Mouse (Mus musculus) midbrain, embryonic 15.5 days (tissue): ENCODE results near the gene Olfr644. TPM values are rescaled to one million over a fixed set of nuclear protein-coding genes. Genes with fewer than 3 reads are reported as not detected.

Source experiments
- ATAC-seq: fragments of 200-750 bp; cut with Nextera tagmentation; replicated peaks from 2 replicates; pipeline ENCODE4 v1.8.0; 2017; ENCODE audit warnings: moderate TSS enrichment
- H3K27ac ChIP-seq: fragments of 300-500 bp; sonication (generic); 2 replicates; pipeline ENCODE4 v1.5.1; 2015; ENCODE audit warnings: mild to moderate bottlenecking, inconsistent platforms
- H3K27me3 ChIP-seq: fragments of 300-500 bp; sonication (generic); replicated peaks from 2 replicates; pipeline ENCODE4 v1.6.1; 2015; ENCODE audit warnings: inconsistent platforms
- H3K36me3 ChIP-seq: fragments of 300-500 bp; sonication (generic); replicated peaks from 2 replicates; pipeline ENCODE4 v1.6.1; 2015; ENCODE audit warnings: inconsistent platforms
- H3K4me1 ChIP-seq: fragments of 300-500 bp; sonication (generic); 2 replicates; pipeline ENCODE4 v1.6.1; 2015; ENCODE audit warnings: inconsistent platforms
- H3K4me2 ChIP-seq: fragments of 300-500 bp; sonication (generic); 2 replicates; pipeline ENCODE4 v1.6.1; 2015; ENCODE audit warnings: inconsistent platforms, mild to moderate bottlenecking, moderate library complexity
- H3K4me3 ChIP-seq: fragments of 300-500 bp; sonication (generic); 2 replicates; pipeline ENCODE4 v1.5.1; 2015; ENCODE audit warnings: mild to moderate bottlenecking, inconsistent platforms
- H3K9ac ChIP-seq: fragments of 300-500 bp; sonication (generic); 2 replicates; pipeline ENCODE4 v1.6.1; 2015; ENCODE audit warnings: mild to moderate bottlenecking, inconsistent platforms
- H3K9me3 ChIP-seq: fragments of 300-500 bp; sonication (generic); 2 replicates; pipeline ENCODE4 v1.6.1; 2016; ENCODE audit warnings: inconsistent platforms
- whole genome bisulfite sequencing: fragments of 180-500 bp; shearing (Covaris S2); methylation state at CpG from one replicate; pipeline ENCODE4 v1.1.7; 2015; ENCODE audit warnings: mixed read lengths; 5-methylcytosine and 5-hydroxymethylcytosine counted together
- polyA plus RNA-seq: library from polyadenylated mRNA; unstranded; fragments of >200 nt; fragmentation: Nextera tagmentation; extraction: Ambion mirVana; gene quantifications from 2 replicates; pipeline ENCODE4 v1.2.1, GENCODE M21; 2015

Gene Olfr644
- not detected in 2 replicates for polyA plus RNA-seq

- H3K4me1 ChIP-seq: no peaks in the 10 kb centered on the region
- no peak for ATAC-seq
- no peaks in the 10 kb centered on the region for H3K36me3 ChIP-seq
Measured at GRCm38 (mm10) chr7:104071769-104072168, at the start of gene Olfr644. Olfr644 (minus strand) TSS chr7:104071869.

GRCm38 (mm10) chr7:104104757-104104972 is 33.0 kb upstream of the Olfr644 start, which contains the start of gene Olfr646:
Olfr646 (plus strand) TSS chr7:104104873.
- Histone ChIP-seq H3K4me2 (no peak within 1 kb of the TSS), H3K36me3 (no peaks in the 10 kb centered on the region), H3K9ac (no peak within 1 kb of the TSS), H3K4me1 (no peaks in the 10 kb centered on the region), H3K9me3 (no peaks in the 10 kb centered on the region), H3K27ac (no peak within 1 kb of the TSS), H3K27me3 (no peaks in the 10 kb centered on the region), H3K4me3 (no peak within 1 kb of the TSS)
- no peak for ATAC-seq

More at GRCm38 (mm10) chr7:104071769-104072168, at the start of gene Olfr644:
- H3K27me3 ChIP-seq: no peaks in the 10 kb centered on the region
- WGBS: 68% methylated on average over 2 of the region's 2 CpGs
- H3K4me2 ChIP-seq: no peak within 1 kb of the TSS
- H3K9me3 ChIP-seq: no peaks in the 10 kb centered on the region
- H3K9ac ChIP-seq: no peak within 1 kb of the TSS
- no peak within 1 kb of the TSS for H3K27ac ChIP-seq
- no peak within 1 kb of the TSS for H3K4me3 ChIP-seq

DNA sequence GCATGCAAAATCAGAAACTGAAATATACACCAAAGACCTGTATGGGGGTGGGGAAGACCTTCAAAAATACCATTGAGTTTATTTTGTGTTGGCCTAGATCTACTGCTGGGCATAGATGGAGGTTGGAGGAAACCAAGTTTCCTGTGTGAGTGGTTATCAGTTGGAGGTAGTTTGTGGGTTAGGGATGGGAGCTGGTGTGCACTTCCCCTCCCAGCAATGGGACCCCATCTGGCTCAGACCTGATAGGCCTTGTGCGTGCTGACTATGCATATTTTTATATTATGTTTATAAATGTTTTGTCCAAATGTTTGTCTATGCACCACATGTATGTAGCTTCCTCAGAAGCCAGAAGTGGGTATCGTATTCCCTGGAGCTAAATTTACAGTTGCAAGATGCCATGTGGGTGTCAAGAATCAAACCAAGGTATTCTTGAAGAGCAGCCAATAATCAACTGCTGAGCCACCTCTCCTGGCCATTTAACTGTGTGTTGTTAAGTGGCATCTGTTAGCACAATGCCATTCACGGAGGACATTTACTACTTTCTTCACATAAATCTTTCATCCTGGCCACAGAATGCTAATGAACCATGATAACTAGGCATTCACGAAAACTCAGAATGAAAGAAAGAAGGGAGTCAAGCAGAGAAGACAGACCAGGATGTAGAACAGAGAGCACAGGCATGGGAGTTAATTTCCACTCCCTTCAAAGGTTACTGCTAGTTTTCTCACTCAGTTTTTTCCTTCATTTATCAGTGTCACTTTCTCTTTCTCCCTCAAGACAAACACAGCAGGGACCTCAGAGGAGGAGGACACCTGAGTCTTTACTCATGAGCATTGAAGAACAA is 32.5 kb upstream of the Olfr644 start:
- WGBS: 70% methylated on average over 4 of the region's 4 CpGs

DNA sequence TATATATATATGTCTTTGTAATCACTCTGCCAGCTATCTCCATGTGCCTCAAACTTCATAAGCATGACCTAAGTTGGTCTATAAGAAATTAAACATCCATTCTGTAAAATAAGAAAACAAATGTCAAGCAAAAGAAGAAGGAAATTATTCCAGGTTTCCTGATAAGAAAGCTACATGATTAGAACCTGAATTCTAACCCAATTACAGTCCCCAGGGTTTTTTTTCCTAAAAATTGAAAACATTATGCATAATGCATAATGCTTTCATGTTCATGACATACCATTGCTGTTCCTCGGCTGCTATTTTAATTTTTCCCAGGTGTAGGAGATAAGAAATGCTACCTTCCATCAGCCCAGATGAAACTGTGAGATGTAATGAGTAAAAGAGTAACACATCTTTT is 13.7 kb upstream of the Olfr644 start, which contains the start of gene Olfr645:
TSS of gene Olfr645 (minus strand) at position 101 of the 400 bp plus-strand sequence.
- H3K27ac ChIP-seq: no peak within 1 kb of the TSS
- H3K4me2 ChIP-seq: no peak within 1 kb of the TSS
- WGBS: 84% methylated on average over 1 of the region's 1 CpGs
- no peaks in the 10 kb centered on the region for H3K9me3 ChIP-seq
- ATAC-seq: no peak
- no peak within 1 kb of the TSS for H3K4me3 ChIP-seq
- no peaks in the 10 kb centered on the region for H3K36me3 ChIP-seq
- no peak within 1 kb of the TSS for H3K9ac ChIP-seq
- no peaks in the 10 kb centered on the region for H3K4me1 ChIP-seq
- H3K27me3 ChIP-seq: no peaks in the 10 kb centered on the region

More for the DNA sequence above, 32.5 kb upstream of the Olfr644 start:
- Histone ChIP-seq H3K36me3 (no peaks in the 10 kb centered on the region), H3K4me3 (no peak overlapping the region), H3K9ac (no peak overlapping the region), H3K4me1 (no peaks in the 10 kb centered on the region), H3K27ac (no peak overlapping the region), H3K9me3 (no peaks in the 10 kb centered on the region), H3K27me3 (no peaks in the 10 kb centered on the region), H3K4me2 (no peak overlapping the region)
- no peak for ATAC-seq

- ATAC-seq: no peak
- H3K36me3 ChIP-seq: no peaks in the 10 kb centered on the region
- H3K9ac ChIP-seq: no peak within 1 kb of the TSS
- WGBS: 53% methylated on average over 2 of the region's 2 CpGs
- no peaks in the 10 kb centered on the region for H3K9me3 ChIP-seq
- H3K27ac ChIP-seq: no peak within 1 kb of the TSS
- no peaks in the 10 kb centered on the region for H3K27me3 ChIP-seq
- no peak within 1 kb of the TSS for H3K4me3 ChIP-seq
- no peaks in the 10 kb centered on the region for H3K4me1 ChIP-seq
- no peak within 1 kb of the TSS for H3K4me2 ChIP-seq
Measured at GRCm38 (mm10) chr7:104061345-104061744, 10.3 kb downstream of the Olfr644 start, which contains the start of gene 4930516K23Rik. 4930516K23Rik (minus strand) TSS chr7:104061445.

DNA sequence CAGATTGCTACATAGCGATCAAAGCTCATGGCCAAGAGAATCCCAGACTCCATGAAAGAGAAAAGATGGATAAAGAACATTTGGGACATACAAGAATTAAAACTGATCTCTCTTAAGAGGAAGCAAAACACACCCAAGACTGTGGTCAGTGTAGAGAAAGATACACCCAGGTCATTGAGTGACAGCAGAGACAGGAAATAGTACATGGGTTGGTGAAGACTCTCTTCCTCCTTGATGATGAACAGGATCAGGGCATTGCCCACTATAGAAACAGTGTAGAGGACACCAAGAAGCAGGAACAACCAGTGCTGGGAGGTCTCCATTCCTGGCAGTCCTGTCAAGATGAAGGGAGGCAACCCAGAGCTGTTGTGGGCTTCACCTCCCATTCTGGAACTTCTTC is 12.5 kb downstream of the Olfr644 start:
- 94% methylated on average over 1 of the region's 1 CpGs for WGBS
- Histone ChIP-seq H3K9ac (no peak overlapping the region), H3K4me1 (no peaks in the 10 kb centered on the region), H3K4me3 (no peak overlapping the region), H3K4me2 (no peak overlapping the region), H3K36me3 (no peaks in the 10 kb centered on the region), H3K27me3 (no peaks in the 10 kb centered on the region), H3K9me3 (no peaks in the 10 kb centered on the region), H3K27ac (no peak overlapping the region)
- ATAC-seq: no peak

DNA sequence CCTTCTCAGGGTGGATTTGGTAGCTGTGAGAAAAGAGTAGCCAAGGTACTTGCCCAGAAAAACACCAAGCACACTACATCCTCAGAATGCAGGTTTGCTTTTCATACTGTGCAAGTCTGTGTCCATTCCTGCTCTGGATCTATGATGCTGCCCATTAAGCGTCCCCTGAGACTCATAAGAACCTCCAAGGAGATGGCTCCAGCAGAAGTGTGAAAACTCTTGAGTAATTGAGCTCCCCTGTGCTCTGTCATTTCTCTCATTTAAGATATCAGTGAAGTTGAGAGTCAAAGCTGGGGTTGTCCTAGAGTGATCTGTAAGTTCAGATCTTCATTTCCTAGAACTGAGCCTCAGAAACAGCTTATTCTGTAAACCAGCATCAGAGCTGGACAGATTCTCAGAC is 19.1 kb downstream of the Olfr644 start, which contains the start of gene Olfr642:
TSS of gene Olfr642 (minus strand) at position 101 of the 400 bp plus-strand sequence.
- Histone ChIP-seq H3K27me3 (no peaks in the 10 kb centered on the region), H3K9ac (no peak within 1 kb of the TSS), H3K4me1 (no peaks in the 10 kb centered on the region), H3K27ac (no peak within 1 kb of the TSS), H3K4me3 (no peak within 1 kb of the TSS), H3K36me3 (no peaks in the 10 kb centered on the region), H3K4me2 (no peak within 1 kb of the TSS), H3K9me3 (no peaks in the 10 kb centered on the region)
- 80% methylated on average over 1 of the region's 1 CpGs for WGBS
- ATAC-seq: no peak

- no peaks in the 10 kb centered on the region for H3K9me3 ChIP-seq
- no peaks in the 10 kb centered on the region for H3K27me3 ChIP-seq
- 89% methylated on average over 4 of the region's 4 CpGs for WGBS
- H3K4me1 ChIP-seq: no peaks in the 10 kb centered on the region
- H3K36me3 ChIP-seq: no peaks in the 10 kb centered on the region
- H3K27ac ChIP-seq: no peak overlapping the region
- no peak overlapping the region for H3K9ac ChIP-seq
- H3K4me2 ChIP-seq: no peak overlapping the region
- no peak overlapping the region for H3K4me3 ChIP-seq
- no peak for ATAC-seq
Measured at GRCm38 (mm10) chr7:104050745-104051144, 20.9 kb downstream of the Olfr644 start.

GRCm38 (mm10) chr7:104035145-104035544 is 36.5 kb downstream of the Olfr644 start, which contains the start of gene Olfr641:
Olfr641 (plus strand) TSS chr7:104035445.
- Histone ChIP-seq H3K9me3 (no peaks in the 10 kb centered on the region), H3K4me3 (no peak within 1 kb of the TSS), H3K36me3 (no peaks in the 10 kb centered on the region), H3K4me1 (no peaks in the 10 kb centered on the region), H3K27me3 (no peaks in the 10 kb centered on the region), H3K27ac (no peak within 1 kb of the TSS), H3K9ac (no peak within 1 kb of the TSS), H3K4me2 (no peak within 1 kb of the TSS)
- 73% methylated on average over 1 of the region's 1 CpGs for WGBS
- ATAC-seq: no peak

GRCm38 (mm10) chr7:104026978-104027377 is 44.7 kb downstream of the Olfr644 start:
- 85% methylated on average over 3 of the region's 3 CpGs for WGBS
- H3K4me3 ChIP-seq: no peak overlapping the region
- no peaks in the 10 kb centered on the region for H3K27me3 ChIP-seq
- no peaks in the 10 kb centered on the region for H3K9me3 ChIP-seq
- no peak for ATAC-seq
- H3K4me2 ChIP-seq: no peak overlapping the region
- H3K36me3 ChIP-seq: no peaks in the 10 kb centered on the region
- H3K27ac ChIP-seq: no peak overlapping the region
- no peaks in the 10 kb centered on the region for H3K4me1 ChIP-seq
- H3K9ac ChIP-seq: no peak overlapping the region

DNA sequence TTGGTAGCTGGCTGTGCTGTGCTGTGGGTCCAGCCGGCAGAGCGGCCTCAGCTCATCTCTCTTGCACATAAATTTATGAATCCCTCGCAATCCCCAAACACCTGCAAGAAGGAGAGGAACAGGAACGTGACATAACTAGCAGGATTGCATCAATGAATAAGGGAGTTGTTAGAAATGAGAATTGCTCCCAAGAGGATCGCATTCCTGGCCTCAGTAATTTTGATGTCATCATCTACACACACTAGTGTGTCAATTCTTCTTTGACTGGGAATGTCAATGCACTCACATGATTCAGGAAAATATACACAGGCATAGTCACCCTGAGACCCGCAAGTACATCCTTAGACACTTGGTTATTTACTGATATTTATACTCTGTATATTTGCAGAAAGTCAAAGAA is 46.2 kb downstream of the Olfr644 start, which contains the start of gene Olfr640:
TSS of gene Olfr640 (minus strand) at position 101 of the 400 bp plus-strand sequence.
- Histone ChIP-seq H3K27me3 (no peaks in the 10 kb centered on the region), H3K4me1 (no peaks in the 10 kb centered on the region), H3K27ac (no peak within 1 kb of the TSS), H3K9ac (no peak within 1 kb of the TSS), H3K9me3 (no peaks in the 10 kb centered on the region), H3K4me3 (no peak within 1 kb of the TSS), H3K4me2 (no peak within 1 kb of the TSS), H3K36me3 (no peaks in the 10 kb centered on the region)
- no peak for ATAC-seq
- WGBS: 84% methylated on average over 6 of the region's 6 CpGs

GRCm38 (mm10) chr7:104021651-104022050 is 50.0 kb downstream of the Olfr644 start:
- H3K9ac ChIP-seq: no peak overlapping the region
- H3K9me3 ChIP-seq: no peaks in the 10 kb centered on the region
- 92% methylated on average over 6 of the region's 6 CpGs for WGBS
- no peaks in the 10 kb centered on the region for H3K4me1 ChIP-seq
- H3K27ac ChIP-seq: no peak overlapping the region
- no peak for ATAC-seq
- no peaks in the 10 kb centered on the region for H3K36me3 ChIP-seq
- H3K4me3 ChIP-seq: no peak overlapping the region
- H3K4me2 ChIP-seq: no peak overlapping the region
- H3K27me3 ChIP-seq: no peaks in the 10 kb centered on the region

DNA sequence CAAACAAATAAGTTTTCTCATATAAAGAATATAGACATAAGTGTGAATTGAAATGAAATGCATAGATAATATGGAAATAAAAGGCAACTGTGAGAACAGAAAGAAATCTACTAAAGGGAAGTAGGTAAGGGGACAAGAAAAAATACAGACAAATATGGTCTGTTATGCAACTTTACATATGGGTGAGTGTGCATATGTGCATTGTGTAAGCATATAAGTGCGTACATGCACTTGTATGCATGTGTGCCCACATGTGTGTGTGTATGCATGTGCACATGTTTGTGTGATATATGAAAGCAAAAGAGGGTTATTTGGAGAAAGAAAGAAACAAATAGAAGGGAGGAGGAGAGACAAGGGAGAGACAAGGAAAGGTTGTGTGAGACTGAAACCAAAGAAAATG is 52.7 kb downstream of the Olfr644 start:
- Histone ChIP-seq H3K4me3 (no peak overlapping the region), H3K27ac (no peak overlapping the region), H3K27me3 (no peaks in the 10 kb centered on the region), H3K4me1 (no peaks in the 10 kb centered on the region), H3K36me3 (no peaks in the 10 kb centered on the region), H3K9me3 (no peaks in the 10 kb centered on the region), H3K4me2 (no peak overlapping the region), H3K9ac (no peak overlapping the region)
- WGBS: 95% methylated on average over 1 of the region's 1 CpGs
- ATAC-seq: no peak
